Mouse (Mus musculus) frontal cortex, postnatal 36 days (tissue): ENCODE results near the gene Iqcn.

Experiments used
- DNase-seq, 2 experiments: peaks; one replicate each; pipeline ENCODE4 v3.0.0; 2022; ENCODE audit warnings: low spot score in 2 of 2

Gene Iqcn

GRCm38 (mm10) chr8:70678679-70679078 is 24.6 kb upstream of the Iqcn start:
- no peak for DNase-seq

- no peak for DNase-seq
Observed at GRCm38 (mm10) chr8:70679404-70679803, 23.9 kb upstream of the Iqcn start.

- no peak for DNase-seq
Observed at GRCm38 (mm10) chr8:70680039-70680438, 23.2 kb upstream of the Iqcn start.

- no peak for DNase-seq
Observed at GRCm38 (mm10) chr8:70681410-70681809, 21.8 kb upstream of the Iqcn start.

- peak; percentile 62 to 67 for DNase-seq
Observed at GRCm38 (mm10) chr8:70682193-70682592, 21.1 kb upstream of the Iqcn start.

GRCm38 (mm10) chr8:70682692-70683091 is 20.6 kb upstream of the Iqcn start:
- no peak for DNase-seq

- peak; percentile 83 to 88 for DNase-seq
Observed at GRCm38 (mm10) chr8:70684291-70684690, 19.0 kb upstream of the Iqcn start.

- DNase-seq, result no peak
Observed at GRCm38 (mm10) chr8:70687576-70687975, 15.7 kb upstream of the Iqcn start.

- no peak for DNase-seq
Observed at GRCm38 (mm10) chr8:70688136-70688535, 15.1 kb upstream of the Iqcn start.

- DNase-seq, result no peak
Observed at GRCm38 (mm10) chr8:70689892-70690390, 13.3 kb upstream of the Iqcn start.

- no peak for DNase-seq
Observed at GRCm38 (mm10) chr8:70691230-70691629, 12.0 kb upstream of the Iqcn start.

- DNase-seq, result no peak
Observed at GRCm38 (mm10) chr8:70691727-70692231, 11.5 kb upstream of the Iqcn start.

- DNase-seq, result no peak
Observed at GRCm38 (mm10) chr8:70693636-70694035, 9.6 kb upstream of the Iqcn start.

GRCm38 (mm10) chr8:70695318-70696018 is 7.8 kb upstream of the Iqcn start:
- DNase-seq, result no peak

- no peak for DNase-seq
Observed at GRCm38 (mm10) chr8:70696019-70696885, 7.0 kb upstream of the Iqcn start.

- DNase-seq, result no peak
Observed at GRCm38 (mm10) chr8:70696946-70697345, 6.3 kb upstream of the Iqcn start.

GRCm38 (mm10) chr8:70697366-70698250 is 5.6 kb upstream of the Iqcn start:
- DNase-seq, result no peak

- DNase-seq, result peak; percentile 98 to 99
Observed at GRCm38 (mm10) chr8:70698310-70699109, 4.7 kb upstream of the Iqcn start, which contains the start of gene Jund. Gene Jund (plus strand): TSS chr8:70698949.

- peak; percentile 42 to 62 for DNase-seq
Observed at GRCm38 (mm10) chr8:70699116-70699833, 4.0 kb upstream of the Iqcn start.
